Comparison of ENCODE assay signal across 7 mouse cellular contexts in the genomic region with DNA sequence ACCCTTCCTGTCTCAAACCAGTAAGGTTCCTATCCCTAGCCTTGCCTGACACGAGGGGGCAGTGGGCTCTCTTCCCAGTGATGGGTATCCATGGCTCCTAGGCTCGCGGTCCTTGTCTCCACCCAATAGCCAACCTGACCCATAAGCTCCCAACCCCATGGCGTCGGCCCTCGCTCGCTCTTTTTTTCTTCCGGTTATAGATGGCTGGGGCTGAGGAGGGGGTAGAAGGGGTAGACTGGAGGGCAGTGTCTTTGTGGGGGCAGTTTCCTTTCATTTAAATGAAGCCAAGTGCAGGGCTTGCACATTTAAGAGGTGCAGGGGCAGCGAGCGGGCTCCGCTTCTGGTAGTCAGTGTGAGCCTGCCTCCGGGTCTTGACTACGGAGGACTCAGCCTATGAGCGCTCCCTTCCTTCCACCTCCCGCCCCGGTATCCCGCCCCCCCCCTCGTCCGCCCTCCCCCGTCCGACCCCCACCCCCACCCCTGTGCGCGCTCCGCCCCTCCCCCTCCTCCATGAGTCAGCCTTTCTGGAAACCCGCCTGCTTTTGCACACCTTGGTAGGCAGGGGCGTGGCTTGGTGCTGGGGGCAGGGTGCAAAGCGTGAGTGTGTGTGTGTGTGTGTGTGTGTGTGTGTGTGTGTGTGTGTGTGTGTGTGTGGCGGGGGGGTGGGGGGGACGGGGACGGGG. TPM values are rescaled to one million over a fixed set of nuclear protein-coding genes. Genes with fewer than 3 reads are reported as not detected.
DNase-seq lines count a peak whose midpoint lies in the region; ATAC-seq and TF ChIP-seq lines count a peak whose summit lies in the region.

No protein-coding gene starts in this region.

- ATAC-seq in embryonic facial prominence, embryonic 15.5 days (ENCODE audit: insufficient number of reproducible peaks, low FRiP score, low TSS enrichment, low read depth), result peak; percentile 77
- peak; percentile 82 for ATAC-seq in hindbrain, embryonic 14.5 days (ENCODE audit: low FRiP score)
- peak; percentile 26 for ATAC-seq in megakaryocyte-erythroid progenitor cell, adult 5-6 weeks (replicated peaks; ENCODE audit: low FRiP score, low TSS enrichment, poor library complexity, severe bottlenecking)

- 0 out of 2 replicates have a peak overlapping the region, but pooled peaks have one; percentile 23 for H3K9ac ChIP-seq in embryonic facial prominence, embryonic 15.5 days
- H3K9ac ChIP-seq in hindbrain, embryonic 14.5 days, result peak overlapping the region; percentile 61

- DNase-seq in MN1 (ENCODE audit: low spot score), result peak; percentile 83
- DNase-seq in hindbrain, embryonic 14.5 days (ENCODE audit: low spot score), result peak; percentile 46
- DNase-seq in left cerebral cortex, postnatal 25 days (ENCODE audit: low spot score in 2 of 2), result peak; percentile 52 to 57
- peak; percentile 54 to 84 for DNase-seq in spleen, postnatal 10 days (ENCODE audit: low spot score in 2 of 2)

- no peaks in the 10 kb centered on the region for H3K9me3 ChIP-seq in embryonic facial prominence, embryonic 15.5 days (replicated peaks)
- H3K9me3 ChIP-seq in hindbrain, embryonic 14.5 days (ENCODE audit: control insufficient read depth, low read length), result no peaks in the 10 kb centered on the region

- intact Hi-C loops in left cerebral cortex, postnatal 25 days (cut with DNase I), result loop anchor here (1.0 kb wide), 1 partner anchor 34 kb away; the partner anchor contains the start of gene Unkl

- WGBS in bone marrow, adult 2 months, result 1% methylated on average over 27 of the region's 30 CpGs
- WGBS in embryonic facial prominence, embryonic 15.5 days, result 2% methylated on average over 22 of the region's 30 CpGs
- WGBS in hindbrain, embryonic 14.5 days, result 0% methylated on average over 16 of the region's 30 CpGs

- TF ChIP-seq CTCF in bone marrow, adult 2 months (IDR thresholded peaks at IDR 0.05; ENCODE audit: control insufficient read depth, insufficient read depth, low read length), result no peak

- peaks cover 57% of the 10 kb centered on the region for H3K36me3 ChIP-seq in embryonic facial prominence, embryonic 15.5 days
- peaks cover 43% of the 10 kb centered on the region for H3K36me3 ChIP-seq in hindbrain, embryonic 14.5 days (replicated peaks; ENCODE audit: control insufficient read depth, insufficient read depth)

- peaks cover 6% of the 10 kb centered on the region for H3K4me1 ChIP-seq in bone marrow, adult 2 months (ENCODE audit: control insufficient read depth, insufficient read depth, low read length)
- H3K4me1 ChIP-seq in embryonic facial prominence, embryonic 15.5 days, result peaks cover 20% of the 10 kb centered on the region
- H3K4me1 ChIP-seq in hindbrain, embryonic 14.5 days (replicated peaks; ENCODE audit: control insufficient read depth, insufficient read depth, low read length), result 0 out of 2 replicates have a peak, but pooled peaks cover 7% of the 10 kb centered on the region

- TF ChIP-seq POLR2A in bone marrow, adult 2 months (IDR thresholded peaks at IDR 0.05; ENCODE audit: borderline replicate concordance, control insufficient read depth, low read depth, low read length), result no peak; the same call in 1 of the 2 replicates

- H3K4me2 ChIP-seq in embryonic facial prominence, embryonic 15.5 days (replicated peaks), result peak overlapping the region; percentile 68
- H3K4me2 ChIP-seq in hindbrain, embryonic 14.5 days (replicated peaks), result peak overlapping the region; percentile 65

- H3K27me3 ChIP-seq in embryonic facial prominence, embryonic 15.5 days, result no peaks in the 10 kb centered on the region
- no peaks in the 10 kb centered on the region for H3K27me3 ChIP-seq in hindbrain, embryonic 14.5 days (ENCODE audit: control insufficient read depth, insufficient read depth, low read length)

- H3K4me3 ChIP-seq in bone marrow, adult 2 months (replicated peaks; ENCODE audit: control insufficient read depth, low read depth, low read length), result peak overlapping the region; percentile 50
- H3K4me3 ChIP-seq in embryonic facial prominence, embryonic 15.5 days (replicated peaks), result peak overlapping the region; percentile 41
- peak overlapping the region; percentile 37 for H3K4me3 ChIP-seq in hindbrain, embryonic 14.5 days (replicated peaks; ENCODE audit: low read length)

- peak overlapping the region; percentile 67 for H3K27ac ChIP-seq in bone marrow, adult 2 months (ENCODE audit: control insufficient read depth, insufficient read depth, low read depth, low read length, poor library complexity)
- H3K27ac ChIP-seq in embryonic facial prominence, embryonic 15.5 days (replicated peaks), result peak overlapping the region; percentile 23
- H3K27ac ChIP-seq in hindbrain, embryonic 14.5 days, result peak overlapping the region; percentile 71

RNA-seq across cellular contexts. Expression of gene Gnptg, which starts 18.0 kb away (rescaled TPM):
- 10.8 and 21.7 TPM in 2 replicates for polyA plus RNA-seq in bone marrow, adult 2 months (2011; ENCODE audit: insufficient read depth, insufficient read length, low replicate concordance, missing spikeins)
- polyA plus RNA-seq in embryonic facial prominence, embryonic 15.5 days (2015; fragmentation: Nextera tagmentation; extraction: Ambion mirVana), result 40.8 and 42.7 TPM in 2 replicates
- 90.5 and 91.1 TPM in 2 replicates for polyA plus RNA-seq in hindbrain, embryonic 14.5 days (2014; fragmentation: Nextera tagmentation; extraction: Ambion mirVana)
- total RNA-seq in left cerebral cortex, postnatal 25 days (2021), result 10 to 100 TPM; 71.3 to 79.8 TPM
- total RNA-seq in megakaryocyte-erythroid progenitor cell, adult 5-6 weeks (2014; fragmentation: Nextera tagmentation), result 13.9 and 14.2 TPM in 2 replicates
- total RNA-seq in megakaryocyte-erythroid progenitor cell, adult 5-6 weeks (2017), result 10.9 and 12.9 TPM in 2 replicates

RNA-seq across cellular contexts. Expression of gene Tsr3, which starts 18.0 kb away (rescaled TPM):
- polyA plus RNA-seq in bone marrow, adult 2 months (2011; ENCODE audit: insufficient read depth, insufficient read length, low replicate concordance, missing spikeins), result 24.4 and 37.1 TPM in 2 replicates
- polyA plus RNA-seq in embryonic facial prominence, embryonic 15.5 days (2015; fragmentation: Nextera tagmentation; extraction: Ambion mirVana), result 50.8 and 53.2 TPM in 2 replicates
- 52.1 and 53.4 TPM in 2 replicates for polyA plus RNA-seq in hindbrain, embryonic 14.5 days (2014; fragmentation: Nextera tagmentation; extraction: Ambion mirVana)
- total RNA-seq in left cerebral cortex, postnatal 25 days (2021), result 10 to 100 TPM; 24.6 to 25.4 TPM
- 20.1 and 29.2 TPM in 2 replicates for total RNA-seq in megakaryocyte-erythroid progenitor cell, adult 5-6 weeks (2014; fragmentation: Nextera tagmentation)
- 33.3 and 33.7 TPM in 2 replicates for total RNA-seq in megakaryocyte-erythroid progenitor cell, adult 5-6 weeks (2017)

RNA-seq across cellular contexts. Expression of gene Unkl, which starts 33.8 kb away (rescaled TPM):
- polyA plus RNA-seq in bone marrow, adult 2 months (2011; ENCODE audit: insufficient read depth, insufficient read length, low replicate concordance, missing spikeins), result 9.5 and 29.1 TPM in 2 replicates
- polyA plus RNA-seq in embryonic facial prominence, embryonic 15.5 days (2015; fragmentation: Nextera tagmentation; extraction: Ambion mirVana), result 9.4 and 10.2 TPM in 2 replicates
- polyA plus RNA-seq in hindbrain, embryonic 14.5 days (2014; fragmentation: Nextera tagmentation; extraction: Ambion mirVana), result 9.4 and 9.9 TPM in 2 replicates
- 10 to 100 TPM; 37.3 to 38.6 TPM for total RNA-seq in left cerebral cortex, postnatal 25 days (2021)
- total RNA-seq in megakaryocyte-erythroid progenitor cell, adult 5-6 weeks (2014; fragmentation: Nextera tagmentation), result 11.5 and 20.5 TPM in 2 replicates
- total RNA-seq in megakaryocyte-erythroid progenitor cell, adult 5-6 weeks (2017), result 9.8 and 14.2 TPM in 2 replicates

RNA-seq across cellular contexts. Expression of gene Baiap3, which starts 34.2 kb away (rescaled TPM):
- 4.7 and 14.3 TPM in 2 replicates for polyA plus RNA-seq in bone marrow, adult 2 months (2011; ENCODE audit: insufficient read depth, insufficient read length, low replicate concordance, missing spikeins)
- 1.3 and 1.6 TPM in 2 replicates for polyA plus RNA-seq in embryonic facial prominence, embryonic 15.5 days (2015; fragmentation: Nextera tagmentation; extraction: Ambion mirVana)
- 10.8 and 15.9 TPM in 2 replicates for polyA plus RNA-seq in hindbrain, embryonic 14.5 days (2014; fragmentation: Nextera tagmentation; extraction: Ambion mirVana)
- total RNA-seq in left cerebral cortex, postnatal 25 days (2021), result 10 to 100 TPM; 17.9 to 28.6 TPM
- 1.4 TPM in 1 of 2 replicates, not detected in the other for total RNA-seq in megakaryocyte-erythroid progenitor cell, adult 5-6 weeks (2014; fragmentation: Nextera tagmentation)
- 2.7 TPM in 1 of 2 replicates, not detected in the other for total RNA-seq in megakaryocyte-erythroid progenitor cell, adult 5-6 weeks (2017)

RNA-seq across cellular contexts. Expression of gene BC003965, which starts 37.6 kb away (rescaled TPM):
- 13.1 and 19.4 TPM in 2 replicates for polyA plus RNA-seq in bone marrow, adult 2 months (2011; ENCODE audit: insufficient read depth, insufficient read length, low replicate concordance, missing spikeins)
- polyA plus RNA-seq in embryonic facial prominence, embryonic 15.5 days (2015; fragmentation: Nextera tagmentation; extraction: Ambion mirVana), result 31.5 and 31.6 TPM in 2 replicates
- 30.3 and 31.5 TPM in 2 replicates for polyA plus RNA-seq in hindbrain, embryonic 14.5 days (2014; fragmentation: Nextera tagmentation; extraction: Ambion mirVana)
- 10 to 100 TPM; 19.9 to 21.3 TPM for total RNA-seq in left cerebral cortex, postnatal 25 days (2021)
- total RNA-seq in megakaryocyte-erythroid progenitor cell, adult 5-6 weeks (2014; fragmentation: Nextera tagmentation), result 25.4 and 34.8 TPM in 2 replicates
- total RNA-seq in megakaryocyte-erythroid progenitor cell, adult 5-6 weeks (2017), result 16.3 and 18.3 TPM in 2 replicates

Comparison
In these comparisons a context has a peak if more than half of its experiments do, and no peak if none do; other contexts are left out.
1. Peak in every context shown above with its lines: DNase-seq, ATAC-seq, H3K4me3 ChIP-seq and H3K27ac ChIP-seq.
2. ATAC-seq: peak in every context shown above with its lines; median percentile 82 in hindbrain, embryonic 14.5 days; 77 in embryonic facial prominence, embryonic 15.5 days; 26 in megakaryocyte-erythroid progenitor cell, adult 5-6 weeks.